Mouse (Mus musculus): ENCODE measurements around the gene Dapl1. TPM values are rescaled to one million over a fixed set of nuclear protein-coding genes. Genes with fewer than 3 reads are reported as not detected.

Dapl1 gene
- 0.53 TPM in 1 of 2 replicates, not detected in the other for polyA plus RNA-seq (2014; fragmentation: Nextera tagmentation; extraction: Ambion mirVana)

- ATAC-seq (replicated peaks; ENCODE audit: low FRiP score) (no peak), DNase-seq (ENCODE audit: low spot score) (no peak)
- H3K4me3 ChIP-seq (ENCODE audit: low read depth, low read length) = no peak within 1 kb of the TSS
- no peak within 1 kb of the TSS for H3K27ac ChIP-seq (ENCODE audit: low read depth, low read length)
- no peaks in the 10 kb centered on the region for H3K27me3 ChIP-seq (replicated peaks; ENCODE audit: control insufficient read depth, insufficient read depth, low read length)
- no peaks in the 10 kb centered on the region for H3K9me3 ChIP-seq (ENCODE audit: control insufficient read depth, low read length)
- no peak within 1 kb of the TSS for H3K4me2 ChIP-seq
- H3K4me1 ChIP-seq (replicated peaks; ENCODE audit: control insufficient read depth, insufficient read depth, low read length) = no peaks in the 10 kb centered on the region
- 71% methylated on average over 9 of the region's 9 CpGs for WGBS
- no peaks in the 10 kb centered on the region for H3K36me3 ChIP-seq (ENCODE audit: control insufficient read depth, insufficient read depth, low read length)
- H3K9ac ChIP-seq (ENCODE audit: low read depth, low read length) = no peak within 1 kb of the TSS
These were observed at the start of gene Dapl1 for GRCm38 (mm10) chr2:59484438-59484837. TSS of gene Dapl1 (plus strand) at chr2:59484653.

GRCm38 (mm10) chr2:59434820-59435219 lies 49.6 kb upstream of the Dapl1 start:
- Histone ChIP-seq H3K27me3 (replicated peaks; ENCODE audit: control insufficient read depth, insufficient read depth, low read length) (no peaks in the 10 kb centered on the region), H3K36me3 (ENCODE audit: control insufficient read depth, insufficient read depth, low read length) (no peaks in the 10 kb centered on the region), H3K27ac (ENCODE audit: low read depth, low read length) (no peak overlapping the region), H3K4me3 (ENCODE audit: low read depth, low read length) (no peak overlapping the region), H3K9me3 (ENCODE audit: control insufficient read depth, low read length) (no peaks in the 10 kb centered on the region), H3K9ac (ENCODE audit: low read depth, low read length) (no peak overlapping the region), H3K4me2 (no peak overlapping the region), H3K4me1 (replicated peaks; ENCODE audit: control insufficient read depth, insufficient read depth, low read length) (no peaks in the 10 kb centered on the region)
- 84% methylated on average over 9 of the region's 9 CpGs for WGBS
- ATAC-seq (replicated peaks; ENCODE audit: low FRiP score) = no peak
- DNase-seq (ENCODE audit: low spot score) = no peak

GRCm38 (mm10) chr2:59437684-59438393 lies 46.6 kb upstream of the Dapl1 start:
- H3K4me2 ChIP-seq = no peak overlapping the region
- no peaks in the 10 kb centered on the region for H3K4me1 ChIP-seq (replicated peaks; ENCODE audit: control insufficient read depth, insufficient read depth, low read length)
- no peak overlapping the region for H3K4me3 ChIP-seq (ENCODE audit: low read depth, low read length)
- no peak for ATAC-seq (replicated peaks; ENCODE audit: low FRiP score)
- H3K9ac ChIP-seq (ENCODE audit: low read depth, low read length) = no peak overlapping the region
- no peak overlapping the region for H3K27ac ChIP-seq (ENCODE audit: low read depth, low read length)
- DNase-seq (ENCODE audit: low spot score) = no peak
- H3K36me3 ChIP-seq (ENCODE audit: control insufficient read depth, insufficient read depth, low read length) = no peaks in the 10 kb centered on the region
- 76% methylated on average over 12 of the region's 12 CpGs for WGBS
- no peaks in the 10 kb centered on the region for H3K27me3 ChIP-seq (replicated peaks; ENCODE audit: control insufficient read depth, insufficient read depth, low read length)
- no peaks in the 10 kb centered on the region for H3K9me3 ChIP-seq (ENCODE audit: control insufficient read depth, low read length)

- Histone ChIP-seq H3K9me3 (ENCODE audit: control insufficient read depth, low read length) (no peaks in the 10 kb centered on the region), H3K27ac (ENCODE audit: low read depth, low read length) (no peak overlapping the region), H3K36me3 (ENCODE audit: control insufficient read depth, insufficient read depth, low read length) (no peaks in the 10 kb centered on the region), H3K4me3 (ENCODE audit: low read depth, low read length) (no peak overlapping the region), H3K4me1 (replicated peaks; ENCODE audit: control insufficient read depth, insufficient read depth, low read length) (no peaks in the 10 kb centered on the region), H3K4me2 (peak overlapping the region; percentile 12; the same call in 1 of the 2 replicates), H3K27me3 (replicated peaks; ENCODE audit: control insufficient read depth, insufficient read depth, low read length) (no peaks in the 10 kb centered on the region), H3K9ac (ENCODE audit: low read depth, low read length) (no peak overlapping the region)
- ATAC-seq (replicated peaks; ENCODE audit: low FRiP score) (no peak), DNase-seq (ENCODE audit: low spot score) (no peak)
- 10% methylated on average over 10 of the region's 10 CpGs for WGBS
These were observed 45.9 kb upstream of the Dapl1 start for GRCm38 (mm10) chr2:59438479-59438935.

- H3K4me3 ChIP-seq (ENCODE audit: low read depth, low read length) = no peak overlapping the region
- no peak overlapping the region for H3K9ac ChIP-seq (ENCODE audit: low read depth, low read length)
- WGBS = 81% methylated on average over 9 of the region's 9 CpGs
- ATAC-seq (replicated peaks; ENCODE audit: low FRiP score) (no peak), DNase-seq (ENCODE audit: low spot score) (no peak)
- H3K36me3 ChIP-seq (ENCODE audit: control insufficient read depth, insufficient read depth, low read length) = no peaks in the 10 kb centered on the region
- H3K27ac ChIP-seq (ENCODE audit: low read depth, low read length) = no peak overlapping the region
- H3K4me1 ChIP-seq (replicated peaks; ENCODE audit: control insufficient read depth, insufficient read depth, low read length) = no peaks in the 10 kb centered on the region
- H3K9me3 ChIP-seq (ENCODE audit: control insufficient read depth, low read length) = no peaks in the 10 kb centered on the region
- no peak overlapping the region for H3K4me2 ChIP-seq
- no peaks in the 10 kb centered on the region for H3K27me3 ChIP-seq (replicated peaks; ENCODE audit: control insufficient read depth, insufficient read depth, low read length)
These were observed 44.6 kb upstream of the Dapl1 start for GRCm38 (mm10) chr2:59439824-59440223.

- Histone ChIP-seq H3K36me3 (ENCODE audit: control insufficient read depth, insufficient read depth, low read length) (no peaks in the 10 kb centered on the region), H3K4me3 (ENCODE audit: low read depth, low read length) (no peak overlapping the region), H3K9ac (ENCODE audit: low read depth, low read length) (no peak overlapping the region), H3K4me1 (replicated peaks; ENCODE audit: control insufficient read depth, insufficient read depth, low read length) (no peaks in the 10 kb centered on the region), H3K27ac (ENCODE audit: low read depth, low read length) (no peak overlapping the region), H3K4me2 (no peak overlapping the region), H3K9me3 (ENCODE audit: control insufficient read depth, low read length) (no peaks in the 10 kb centered on the region), H3K27me3 (replicated peaks; ENCODE audit: control insufficient read depth, insufficient read depth, low read length) (no peaks in the 10 kb centered on the region)
- DNase-seq (ENCODE audit: low spot score) (no peak), ATAC-seq (replicated peaks; ENCODE audit: low FRiP score) (no peak)
- 32% methylated on average over 5 of the region's 5 CpGs for WGBS
These were observed 44.0 kb upstream of the Dapl1 start for GRCm38 (mm10) chr2:59440481-59440880.

GRCm38 (mm10) chr2:59441681-59442080 lies 42.8 kb upstream of the Dapl1 start:
- Histone ChIP-seq H3K27ac (ENCODE audit: low read depth, low read length) (no peak overlapping the region), H3K9me3 (ENCODE audit: control insufficient read depth, low read length) (no peaks in the 10 kb centered on the region), H3K9ac (ENCODE audit: low read depth, low read length) (no peak overlapping the region), H3K4me2 (no peak overlapping the region), H3K4me1 (replicated peaks; ENCODE audit: control insufficient read depth, insufficient read depth, low read length) (no peaks in the 10 kb centered on the region), H3K36me3 (ENCODE audit: control insufficient read depth, insufficient read depth, low read length) (no peaks in the 10 kb centered on the region), H3K4me3 (ENCODE audit: low read depth, low read length) (no peak overlapping the region), H3K27me3 (replicated peaks; ENCODE audit: control insufficient read depth, insufficient read depth, low read length) (no peaks in the 10 kb centered on the region)
- 90% methylated on average over 5 of the region's 5 CpGs for WGBS
- DNase-seq (ENCODE audit: low spot score) = no peak
- no peak for ATAC-seq (replicated peaks; ENCODE audit: low FRiP score)

- no peak overlapping the region for H3K9ac ChIP-seq (ENCODE audit: low read depth, low read length)
- ATAC-seq (replicated peaks; ENCODE audit: low FRiP score) = no peak
- no peaks in the 10 kb centered on the region for H3K4me1 ChIP-seq (replicated peaks; ENCODE audit: control insufficient read depth, insufficient read depth, low read length)
- H3K27ac ChIP-seq (ENCODE audit: low read depth, low read length) = no peak overlapping the region
- H3K36me3 ChIP-seq (ENCODE audit: control insufficient read depth, insufficient read depth, low read length) = no peaks in the 10 kb centered on the region
- H3K4me3 ChIP-seq (ENCODE audit: low read depth, low read length) = no peak overlapping the region
- H3K4me2 ChIP-seq = no peak overlapping the region
- DNase-seq (ENCODE audit: low spot score) = no peak
- no peaks in the 10 kb centered on the region for H3K27me3 ChIP-seq (replicated peaks; ENCODE audit: control insufficient read depth, insufficient read depth, low read length)
- 73% methylated on average over 6 of the region's 6 CpGs for WGBS
- no peaks in the 10 kb centered on the region for H3K9me3 ChIP-seq (ENCODE audit: control insufficient read depth, low read length)
These were observed 37.8 kb upstream of the Dapl1 start for GRCm38 (mm10) chr2:59446671-59447070.

GRCm38 (mm10) chr2:59447712-59448111 lies 36.7 kb upstream of the Dapl1 start:
- no peak overlapping the region for H3K9ac ChIP-seq (ENCODE audit: low read depth, low read length)
- no peaks in the 10 kb centered on the region for H3K36me3 ChIP-seq (ENCODE audit: control insufficient read depth, insufficient read depth, low read length)
- no peak overlapping the region for H3K4me3 ChIP-seq (ENCODE audit: low read depth, low read length)
- H3K4me1 ChIP-seq (replicated peaks; ENCODE audit: control insufficient read depth, insufficient read depth, low read length) = no peaks in the 10 kb centered on the region
- no peak overlapping the region for H3K4me2 ChIP-seq
- no peak for ATAC-seq (replicated peaks; ENCODE audit: low FRiP score)
- H3K9me3 ChIP-seq (ENCODE audit: control insufficient read depth, low read length) = no peaks in the 10 kb centered on the region
- 57% methylated on average over 2 of the region's 2 CpGs for WGBS
- no peak overlapping the region for H3K27ac ChIP-seq (ENCODE audit: low read depth, low read length)
- H3K27me3 ChIP-seq (replicated peaks; ENCODE audit: control insufficient read depth, insufficient read depth, low read length) = no peaks in the 10 kb centered on the region
- DNase-seq (ENCODE audit: low spot score) = no peak
